Mouse (Mus musculus) lung, postnatal 0 days (tissue): Measurements from ENCODE around the gene Dpy19l1. TPM values are rescaled to one million over a fixed set of nuclear protein-coding genes. Genes with fewer than 3 reads are reported as not detected.

Experiments used
- ATAC-seq: fragments of 200-750 bp; cut with Nextera tagmentation; 2 replicates; pipeline ENCODE4 v1.8.0; 2017; ENCODE audit warnings: moderate library complexity
- DNase-seq: peaks from one replicate; pipeline ENCODE4 v3.0.0-alpha.2; 2016; ENCODE audit warnings: low spot score
- H3K27ac ChIP-seq: fragments of 300-500 bp; sonication (generic); 2 replicates; pipeline ENCODE4 v1.5.1; 2014; ENCODE audit warnings: antibody characterized with exemption, mild to moderate bottlenecking, low read length, mixed read lengths
- H3K27me3 ChIP-seq: fragments of 300-500 bp; sonication (generic); replicated peaks from 2 replicates; pipeline ENCODE4 v1.6.1; 2014; ENCODE audit warnings: low read length, mixed read lengths; ENCODE audit not compliant: insufficient read depth
- H3K36me3 ChIP-seq: fragments of 300-500 bp; sonication (generic); 2 replicates; pipeline ENCODE4 v1.6.1; 2014; ENCODE audit warnings: low read length, mixed read lengths; ENCODE audit not compliant: insufficient read depth
- H3K4me1 ChIP-seq: fragments of 300-500 bp; sonication (generic); 2 replicates; pipeline ENCODE4 v1.6.1; 2014; ENCODE audit warnings: antibody characterized with exemption, low read depth, low read length, mixed read lengths; ENCODE audit not compliant: insufficient read depth
- H3K4me2 ChIP-seq: fragments of 300-500 bp; sonication (generic); replicated peaks from 2 replicates; pipeline ENCODE4 v1.6.1; 2014; ENCODE audit warnings: low read depth, mild to moderate bottlenecking, low read length, moderate library complexity, mixed read lengths
- H3K4me3 ChIP-seq: fragments of 300-500 bp; sonication (generic); 2 replicates; pipeline ENCODE4 v1.5.1; 2014; ENCODE audit warnings: low read depth, low read length
- H3K9ac ChIP-seq: fragments of 300-500 bp; sonication (generic); replicated peaks from 2 replicates; pipeline ENCODE4 v1.6.1; 2014; ENCODE audit warnings: low read depth, mild to moderate bottlenecking
- H3K9me3 ChIP-seq: fragments of 300-500 bp; sonication (generic); 2 replicates; pipeline ENCODE4 v1.6.1; 2016; ENCODE audit warnings: low read length, mixed read lengths
- CTCF ChIP-seq: IDR thresholded peaks from 2 replicates; pipeline ENCODE4 v1.5.1; 2016; ENCODE audit warnings: antibody characterized with exemption, mild to moderate bottlenecking
- EP300 ChIP-seq: IDR thresholded peaks from 2 replicates; pipeline ENCODE4 v1.6.1; 2016; ENCODE audit warnings: antibody characterized with exemption, mild to moderate bottlenecking, control low read depth
- WGBS: fragments of 180-500 bp; shearing (Covaris S2); extraction: QIAGEN DNeasy Blood & Tissue Kit; methylation state at CpG from one replicate; pipeline ENCODE4 v1.1.7; 2014; 5-methylcytosine and 5-hydroxymethylcytosine counted together
- polyA plus RNA-seq: library from polyadenylated mRNA; unstranded; fragments of >200 nt; fragmentation: Nextera tagmentation; extraction: Ambion mirVana; gene quantifications from 2 replicates; pipeline ENCODE4 v1.2.1, GENCODE M21; 2015

The Dpy19l1 gene
- polyA plus RNA-seq, 1 experiment from 2014 or later: 8.2 TPM

- H3K4me3 ChIP-seq: no peak overlapping the region
- no peak overlapping the region for H3K9ac ChIP-seq
- no peaks in the 10 kb centered on the region for H3K4me1 ChIP-seq
- H3K36me3 ChIP-seq: no peaks in the 10 kb centered on the region
- ATAC-seq: no peak
- no peaks in the 10 kb centered on the region for H3K27me3 ChIP-seq
- no peak for TF ChIP-seq EP300
- no peak for TF ChIP-seq CTCF
- no peaks in the 10 kb centered on the region for H3K9me3 ChIP-seq
- H3K27ac ChIP-seq: no peak overlapping the region
- H3K4me2 ChIP-seq: no peak overlapping the region
- no peak for DNase-seq
- 64% methylated on average over 2 of the region's 2 CpGs for WGBS
Measured at GRCm38 (mm10) chr9:24477251-24477650, 25.7 kb downstream of the Dpy19l1 start.

GRCm38 (mm10) chr9:24473824-24474223 lies 29.1 kb downstream of the Dpy19l1 start:
- H3K27me3 ChIP-seq: no peaks in the 10 kb centered on the region
- DNase-seq: no peak

GRCm38 (mm10) chr9:24472514-24472913 lies 30.4 kb downstream of the Dpy19l1 start:
- H3K27ac ChIP-seq: no peak overlapping the region
- no peaks in the 10 kb centered on the region for H3K4me1 ChIP-seq
- ATAC-seq: no peak
- H3K4me2 ChIP-seq: no peak overlapping the region
- TF ChIP-seq CTCF (no peak), EP300 (no peak)
- no peaks in the 10 kb centered on the region for H3K9me3 ChIP-seq
- H3K27me3 ChIP-seq: no peaks in the 10 kb centered on the region
- H3K36me3 ChIP-seq: no peaks in the 10 kb centered on the region
- no peak for DNase-seq
- H3K4me3 ChIP-seq: no peak overlapping the region
- H3K9ac ChIP-seq: no peak overlapping the region
- WGBS: 68% methylated on average over 3 of the region's 3 CpGs

More at GRCm38 (mm10) chr9:24473824-24474223, 29.1 kb downstream of the Dpy19l1 start:
- H3K9me3 ChIP-seq: no peaks in the 10 kb centered on the region
- H3K36me3 ChIP-seq: no peaks in the 10 kb centered on the region
- no peak overlapping the region for H3K9ac ChIP-seq
- H3K4me3 ChIP-seq: no peak overlapping the region
- WGBS: 72% methylated on average over 7 of the region's 7 CpGs
- H3K27ac ChIP-seq: no peak overlapping the region
- no peak for ATAC-seq
- no peaks in the 10 kb centered on the region for H3K4me1 ChIP-seq
- no peak overlapping the region for H3K4me2 ChIP-seq
- no peak for TF ChIP-seq EP300
- no peak for TF ChIP-seq CTCF

GRCm38 (mm10) chr9:24470166-24470565 lies 32.8 kb downstream of the Dpy19l1 start:
- H3K4me2 ChIP-seq: no peak overlapping the region
- no peaks in the 10 kb centered on the region for H3K4me1 ChIP-seq
- no peaks in the 10 kb centered on the region for H3K9me3 ChIP-seq
- ATAC-seq: no peak
- 64% methylated on average over 5 of the region's 5 CpGs for WGBS
- no peaks in the 10 kb centered on the region for H3K27me3 ChIP-seq
- TF ChIP-seq CTCF (no peak), EP300 (no peak)
- H3K9ac ChIP-seq: no peak overlapping the region
- H3K36me3 ChIP-seq: no peaks in the 10 kb centered on the region
- H3K27ac ChIP-seq: no peak overlapping the region
- DNase-seq: no peak
- no peak overlapping the region for H3K4me3 ChIP-seq

GRCm38 (mm10) chr9:24467186-24467585 lies 35.8 kb downstream of the Dpy19l1 start:
- no peak overlapping the region for H3K4me2 ChIP-seq
- 84% methylated on average over 5 of the region's 5 CpGs for WGBS
- H3K27me3 ChIP-seq: no peaks in the 10 kb centered on the region
- H3K4me3 ChIP-seq: no peak overlapping the region
- no peaks in the 10 kb centered on the region for H3K9me3 ChIP-seq
- H3K9ac ChIP-seq: no peak overlapping the region
- H3K27ac ChIP-seq: no peak overlapping the region
- DNase-seq (no peak), ATAC-seq (no peak)
- H3K4me1 ChIP-seq: no peaks in the 10 kb centered on the region
- H3K36me3 ChIP-seq: no peaks in the 10 kb centered on the region
- no peak for TF ChIP-seq CTCF
- TF ChIP-seq EP300: no peak

- ATAC-seq: no peak
- H3K27me3 ChIP-seq: no peaks in the 10 kb centered on the region
- no peaks in the 10 kb centered on the region for H3K9me3 ChIP-seq
- H3K4me3 ChIP-seq: no peak overlapping the region
- no peak for TF ChIP-seq CTCF
- H3K27ac ChIP-seq: no peak overlapping the region
- DNase-seq: no peak
- no peak overlapping the region for H3K9ac ChIP-seq
- no peak overlapping the region for H3K4me2 ChIP-seq
- H3K36me3 ChIP-seq: no peaks in the 10 kb centered on the region
- no peaks in the 10 kb centered on the region for H3K4me1 ChIP-seq
- 100% methylated on average over 1 of the region's 1 CpGs for WGBS
Measured at GRCm38 (mm10) chr9:24466649-24467048, 36.3 kb downstream of the Dpy19l1 start.

GRCm38 (mm10) chr9:24461379-24461961 lies 41.5 kb downstream of the Dpy19l1 start:
- Histone ChIP-seq H3K4me1 (no peaks in the 10 kb centered on the region), H3K9me3 (no peaks in the 10 kb centered on the region), H3K4me2 (no peak overlapping the region), H3K36me3 (no peaks in the 10 kb centered on the region), H3K27ac (no peak overlapping the region), H3K9ac (no peak overlapping the region), H3K4me3 (no peak overlapping the region), H3K27me3 (no peaks in the 10 kb centered on the region)
- 85% methylated on average over 9 of the region's 9 CpGs for WGBS
- DNase-seq: no peak
- no peak for ATAC-seq
- no peak for TF ChIP-seq EP300
- no peak for TF ChIP-seq CTCF
